Mouse (Mus musculus): ENCODE measurements at regions not wholly inside any gene's neighbourhood (a gene's known extent, or its start where the extent isn't known, plus 50 kb on each side); places are given as distances from the start of the nearest gene placed in this dataset.
A peak's percentile ranks its signal among the peaks of the same experiment; 100 is the strongest.

DNA sequence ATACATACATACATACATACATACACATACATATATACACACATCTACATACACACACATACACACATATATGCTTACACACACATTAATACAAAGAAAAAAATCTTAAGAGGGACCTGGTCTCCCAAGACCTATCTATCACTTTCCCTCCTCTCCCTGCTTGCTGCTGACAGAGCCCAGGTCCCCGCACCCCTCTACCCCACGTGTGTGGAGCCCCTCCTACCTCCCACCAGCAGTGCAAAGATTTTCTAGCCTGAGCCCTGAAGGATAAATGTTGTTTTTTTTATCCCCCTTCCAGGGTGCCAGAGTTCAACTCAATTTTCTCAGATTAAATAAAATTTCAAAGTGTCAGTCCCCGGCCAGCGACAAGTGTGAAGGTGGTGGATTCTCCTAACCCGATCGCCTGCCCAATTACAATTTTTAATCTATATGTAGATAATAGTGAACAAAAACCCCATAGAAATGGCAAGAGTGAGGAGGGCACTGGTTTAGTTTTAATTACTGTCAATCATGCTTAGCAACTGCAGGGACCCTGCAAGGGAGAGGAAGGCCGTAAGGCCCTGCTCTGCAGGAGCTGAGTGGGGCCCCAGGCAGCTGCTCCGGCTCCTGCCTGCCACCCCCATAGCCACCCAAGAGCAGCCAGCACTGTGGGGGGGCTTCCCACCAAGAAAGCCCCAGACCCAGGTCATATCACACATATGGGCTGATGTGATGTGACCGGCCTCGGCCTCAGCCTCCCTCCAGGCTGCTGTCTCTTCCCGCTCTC lies 85.7 kb downstream of the Cryba4 start:
- DNase-seq (ENCODE audit: extremely low spot score): no peak

DNA sequence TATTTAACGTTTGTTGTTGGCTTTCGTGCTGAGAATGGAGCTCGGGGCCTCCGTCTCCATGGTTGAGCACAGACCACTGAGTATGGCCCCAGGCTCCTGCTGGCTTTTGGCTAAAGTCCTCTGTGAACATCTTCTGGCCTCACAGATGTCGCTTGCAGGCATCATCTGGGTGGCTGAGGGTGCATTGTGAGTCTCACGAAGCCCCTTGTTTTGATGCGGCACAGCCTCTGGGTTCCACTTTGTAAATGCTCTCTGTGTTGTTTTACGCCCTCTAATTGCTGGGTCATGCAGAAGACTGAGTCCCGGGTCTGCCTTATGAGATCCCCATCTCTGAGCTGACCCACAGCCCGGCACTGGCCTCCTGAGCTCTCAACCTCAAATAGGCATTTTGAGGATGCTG lies 84.5 kb downstream of the Cryba4 start:
- no peak for DNase-seq (ENCODE audit: extremely low spot score)

DNA sequence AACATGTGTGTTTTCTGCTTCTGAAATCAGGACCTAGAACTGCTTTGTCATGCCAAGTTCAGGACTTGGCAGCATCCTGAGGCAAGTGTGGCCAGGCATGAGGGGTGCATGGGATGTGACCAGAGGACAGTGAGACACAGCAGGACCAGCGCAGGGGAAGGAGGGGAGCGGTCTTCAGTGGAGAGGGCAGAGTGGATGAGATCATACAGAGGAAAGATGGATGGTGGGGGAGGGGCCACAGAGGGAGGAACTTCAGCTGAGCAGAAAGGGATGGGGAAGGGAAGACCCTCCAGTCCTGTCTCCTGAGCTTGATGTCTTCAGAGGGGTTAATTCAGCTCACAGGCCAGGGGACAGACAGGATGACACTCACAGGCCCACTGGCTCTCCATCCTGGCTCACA lies 81.0 kb downstream of the Cryba4 start:
- no peak for DNase-seq (ENCODE audit: extremely low spot score)

DNA sequence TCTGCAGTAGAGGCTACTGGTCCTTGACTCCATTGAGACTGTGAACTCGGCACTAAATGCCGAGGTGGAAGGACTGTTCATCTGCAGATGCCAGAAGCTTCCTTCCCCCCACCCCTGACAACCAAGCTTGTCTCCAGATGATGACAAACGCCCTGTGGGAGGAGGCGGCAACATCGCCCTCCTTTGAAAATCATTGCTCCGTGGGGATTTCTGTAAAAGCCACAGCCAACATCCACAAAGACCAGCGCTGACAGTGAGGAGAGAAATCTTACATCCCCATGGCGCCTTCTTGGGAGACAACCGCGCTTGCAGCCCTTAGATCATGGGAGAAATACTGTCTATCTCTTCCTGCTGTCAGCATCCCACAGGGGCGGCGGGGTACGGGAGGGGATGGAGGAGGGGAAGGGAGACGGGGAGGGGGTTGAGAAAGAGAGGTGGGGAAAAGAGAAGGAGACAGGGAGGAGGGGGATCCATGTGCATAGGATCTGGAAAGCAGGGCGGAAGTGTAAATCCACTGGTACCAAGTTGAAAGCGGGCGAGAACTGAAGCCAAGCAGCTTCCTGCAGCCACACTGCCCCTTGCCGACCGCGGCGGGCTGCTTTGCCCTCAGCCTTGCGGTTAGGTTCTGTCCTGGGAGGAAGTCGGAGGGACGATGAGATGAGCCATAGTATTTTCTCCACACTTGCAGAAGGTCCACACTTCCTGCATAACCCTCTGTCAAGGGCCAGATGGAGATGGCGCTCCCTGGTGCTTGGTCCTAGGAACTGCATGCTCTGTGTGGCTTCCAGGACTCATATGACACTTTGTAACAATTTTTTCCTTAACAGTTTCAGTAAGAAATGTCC lies 72.9 kb downstream of the Cryba4 start:
- peak; percentile 73 for DNase-seq (ENCODE audit: extremely low spot score)

DNA sequence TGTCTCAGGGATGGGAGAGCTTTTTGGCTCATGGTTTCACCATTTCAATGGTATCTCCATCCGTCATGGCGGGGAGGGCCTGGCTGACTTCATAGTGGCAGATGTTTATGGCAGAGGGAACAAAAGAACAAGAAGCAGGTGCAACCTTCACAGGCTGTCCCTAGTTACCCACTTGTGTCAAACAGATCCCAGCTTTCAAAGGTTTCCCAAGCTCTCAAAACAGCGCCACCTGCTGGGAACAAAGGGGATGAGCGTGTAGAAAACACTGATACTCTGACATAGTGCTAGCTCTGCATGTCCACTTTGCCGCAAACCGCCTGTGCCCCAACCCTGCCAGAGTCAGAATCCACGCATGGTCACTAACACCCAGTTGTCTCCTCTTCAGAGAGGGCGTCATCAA lies 69.5 kb downstream of the Cryba4 start:
- peak; percentile 48 for DNase-seq (ENCODE audit: extremely low spot score)

DNA sequence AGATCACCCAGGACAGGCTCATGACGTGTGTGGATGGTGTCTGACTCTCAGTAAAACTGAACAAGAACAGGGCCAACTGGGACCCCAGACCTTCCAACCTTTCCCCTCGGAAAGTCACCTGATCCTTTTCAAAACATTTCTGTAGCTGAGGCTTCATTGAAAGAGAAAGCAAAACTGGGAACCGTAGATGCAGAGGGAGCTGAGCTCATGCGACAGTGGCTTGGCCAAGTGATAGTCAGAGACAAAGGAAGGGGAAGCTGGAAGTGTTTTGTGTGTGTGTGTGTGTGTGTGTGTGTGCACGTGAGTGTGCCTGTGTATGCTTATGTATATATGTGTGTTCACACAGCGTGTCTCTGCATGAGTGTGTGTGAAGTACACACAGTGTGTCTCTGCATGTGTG lies 56.7 kb downstream of the Cryba4 start:
- DNase-seq (ENCODE audit: extremely low spot score): no peak

All from embryo, embryonic 9.5 days (tissue).